Mouse (Mus musculus): ENCODE data around the gene Lyrm4. TPM values are rescaled to one million over a fixed set of nuclear protein-coding genes. Genes with fewer than 3 reads are reported as not detected.
A peak's percentile ranks its signal among the peaks of the same experiment; 100 is the strongest.

Lyrm4 gene
- polyA plus RNA-seq, 1 experiment from 2014 or later, result 16.9 TPM

- Histone ChIP-seq H3K27ac (ENCODE audit: low read depth, low read length) (no peak overlapping the region), H3K4me2 (replicated peaks; ENCODE audit: low read depth) (peak overlapping the region; percentile 99), H3K9ac (ENCODE audit: low read depth, low read length) (peak overlapping the region; percentile 34; the same call in 1 of the 2 replicates), H3K36me3 (ENCODE audit: control insufficient read depth, insufficient read depth) (no peaks in the 10 kb centered on the region), H3K27me3 (replicated peaks; ENCODE audit: control insufficient read depth, insufficient read depth, low read length) (peaks cover 30% of the 10 kb centered on the region), H3K4me1 (replicated peaks; ENCODE audit: control insufficient read depth, insufficient read depth, low read length) (no peaks in the 10 kb centered on the region), H3K9me3 (ENCODE audit: control insufficient read depth) (no peaks in the 10 kb centered on the region), H3K4me3 (ENCODE audit: low read depth, low read length) (peak overlapping the region; percentile 63)
- under 1% methylated on average over 57 of the region's 57 CpGs for WGBS
- no peak for TF ChIP-seq CTCF (IDR thresholded peaks at IDR 0.05; ENCODE audit: low read depth)
- ATAC-seq, result 0 out of 2 replicates have a peak, but pooled peaks have one; percentile 33
Measured at GRCm38 (mm10) chr13:35968719-35969430, 148.5 kb downstream of the Lyrm4 start.

- H3K36me3 ChIP-seq (ENCODE audit: control insufficient read depth, insufficient read depth), result no peaks in the 10 kb centered on the region
- H3K27ac ChIP-seq (ENCODE audit: low read depth, low read length), result no peak overlapping the region
- no peak for TF ChIP-seq CTCF (IDR thresholded peaks at IDR 0.05; ENCODE audit: low read depth)
- peak overlapping the region; percentile 63 for H3K4me3 ChIP-seq (ENCODE audit: low read depth, low read length)
- WGBS, result under 1% methylated on average over 38 of the region's 38 CpGs
- H3K9me3 ChIP-seq (ENCODE audit: control insufficient read depth), result no peaks in the 10 kb centered on the region
- H3K9ac ChIP-seq (ENCODE audit: low read depth, low read length), result peak overlapping the region; percentile 34; the same call in 1 of the 2 replicates
- peak overlapping the region; percentile 99 for H3K4me2 ChIP-seq (replicated peaks; ENCODE audit: low read depth)
- no peaks in the 10 kb centered on the region for H3K4me1 ChIP-seq (replicated peaks; ENCODE audit: control insufficient read depth, insufficient read depth, low read length)
- peak; percentile 54; the same call in 1 of the 2 replicates for ATAC-seq
- peaks cover 30% of the 10 kb centered on the region for H3K27me3 ChIP-seq (replicated peaks; ENCODE audit: control insufficient read depth, insufficient read depth, low read length)
Measured at GRCm38 (mm10) chr13:35968131-35968718, 149.1 kb downstream of the Lyrm4 start.

GRCm38 (mm10) chr13:35967690-35968089, 149.6 kb downstream of the Lyrm4 start:
- TF ChIP-seq CTCF (IDR thresholded peaks at IDR 0.05; ENCODE audit: low read depth), result no peak
- H3K9ac ChIP-seq (ENCODE audit: low read depth, low read length), result no peak overlapping the region
- H3K27ac ChIP-seq (ENCODE audit: low read depth, low read length), result no peak overlapping the region
- H3K9me3 ChIP-seq (ENCODE audit: control insufficient read depth), result no peaks in the 10 kb centered on the region
- no peaks in the 10 kb centered on the region for H3K36me3 ChIP-seq (ENCODE audit: control insufficient read depth, insufficient read depth)
- no peak for ATAC-seq
- H3K4me1 ChIP-seq (replicated peaks; ENCODE audit: control insufficient read depth, insufficient read depth, low read length), result no peaks in the 10 kb centered on the region
- peak overlapping the region; percentile 99 for H3K4me2 ChIP-seq (replicated peaks; ENCODE audit: low read depth)
- H3K27me3 ChIP-seq (replicated peaks; ENCODE audit: control insufficient read depth, insufficient read depth, low read length), result peaks cover 30% of the 10 kb centered on the region
- H3K4me3 ChIP-seq (ENCODE audit: low read depth, low read length), result peak overlapping the region; percentile 63
- WGBS, result 19% methylated on average over 15 of the region's 15 CpGs

GRCm38 (mm10) chr13:35963583-35963982, 153.7 kb downstream of the Lyrm4 start:
- Histone ChIP-seq H3K9me3 (ENCODE audit: control insufficient read depth) (no peaks in the 10 kb centered on the region), H3K27ac (ENCODE audit: low read depth, low read length) (no peak overlapping the region), H3K4me3 (ENCODE audit: low read depth, low read length) (no peak overlapping the region), H3K4me2 (replicated peaks; ENCODE audit: low read depth) (no peak overlapping the region), H3K27me3 (replicated peaks; ENCODE audit: control insufficient read depth, insufficient read depth, low read length) (peaks cover 10% of the 10 kb centered on the region; the same call in 1 of the 2 replicates), H3K9ac (ENCODE audit: low read depth, low read length) (no peak overlapping the region), H3K4me1 (replicated peaks; ENCODE audit: control insufficient read depth, insufficient read depth, low read length) (no peaks in the 10 kb centered on the region), H3K36me3 (ENCODE audit: control insufficient read depth, insufficient read depth) (no peaks in the 10 kb centered on the region)
- WGBS, result 80% methylated on average over 4 of the region's 4 CpGs
- no peak for TF ChIP-seq CTCF (IDR thresholded peaks at IDR 0.05; ENCODE audit: low read depth)
- no peak for ATAC-seq

DNA sequence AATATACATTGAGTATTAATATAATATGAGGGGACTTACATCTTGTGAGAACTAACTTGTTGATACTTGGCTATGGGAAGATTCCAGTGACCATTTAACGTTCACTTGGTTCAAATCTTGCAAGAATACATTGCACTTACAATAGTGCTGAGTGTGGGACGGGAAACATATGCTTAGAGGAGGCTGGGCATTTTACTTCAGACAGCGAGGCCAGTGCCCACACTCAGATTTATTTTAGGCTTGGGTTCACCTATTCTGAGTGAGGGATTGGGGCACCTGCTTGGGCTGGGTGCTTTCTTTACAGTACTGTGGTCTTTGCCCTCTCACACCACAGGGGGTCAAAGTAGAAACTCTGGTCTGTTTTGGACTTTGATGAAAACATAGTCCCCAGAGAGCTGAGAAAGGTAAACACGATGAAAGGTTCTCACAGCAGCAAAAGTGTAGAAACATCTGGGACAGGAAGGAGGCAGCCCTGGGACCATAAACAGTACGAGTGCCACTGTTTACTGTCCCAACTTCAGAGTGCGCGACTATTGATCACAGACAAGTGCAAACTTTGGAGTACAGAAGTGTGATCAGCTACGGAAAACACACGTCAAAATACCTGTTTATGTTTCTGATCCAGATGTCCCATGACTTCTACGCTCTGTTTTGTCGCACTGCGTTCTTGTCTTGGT, 157.8 kb downstream of the Lyrm4 start:
- Histone ChIP-seq H3K4me3 (ENCODE audit: low read depth, low read length) (no peak overlapping the region), H3K27ac (ENCODE audit: low read depth, low read length) (no peak overlapping the region), H3K9ac (ENCODE audit: low read depth, low read length) (no peak overlapping the region), H3K4me2 (replicated peaks; ENCODE audit: low read depth) (no peak overlapping the region), H3K4me1 (replicated peaks; ENCODE audit: control insufficient read depth, insufficient read depth, low read length) (no peaks in the 10 kb centered on the region), H3K27me3 (replicated peaks; ENCODE audit: control insufficient read depth, insufficient read depth, low read length) (no peaks in the 10 kb centered on the region), H3K9me3 (ENCODE audit: control insufficient read depth) (no peaks in the 10 kb centered on the region), H3K36me3 (ENCODE audit: control insufficient read depth, insufficient read depth) (no peaks in the 10 kb centered on the region)
- ATAC-seq, result no peak
- no peak for TF ChIP-seq CTCF (IDR thresholded peaks at IDR 0.05; ENCODE audit: low read depth)
- WGBS, result 67% methylated on average over 12 of the region's 12 CpGs

- no peak within 1 kb of the TSS for H3K4me2 ChIP-seq (replicated peaks; ENCODE audit: low read depth)
- TF ChIP-seq CTCF (IDR thresholded peaks at IDR 0.05; ENCODE audit: low read depth), result no peak
- no peaks in the 10 kb centered on the region for H3K9me3 ChIP-seq (ENCODE audit: control insufficient read depth)
- no peak within 1 kb of the TSS for H3K27ac ChIP-seq (ENCODE audit: low read depth, low read length)
- no peaks in the 10 kb centered on the region for H3K27me3 ChIP-seq (replicated peaks; ENCODE audit: control insufficient read depth, insufficient read depth, low read length)
- H3K9ac ChIP-seq (ENCODE audit: low read depth, low read length), result no peak within 1 kb of the TSS
- no peak for ATAC-seq
- WGBS, result 95% methylated on average over 1 of the region's 1 CpGs
- no peaks in the 10 kb centered on the region for H3K4me1 ChIP-seq (replicated peaks; ENCODE audit: control insufficient read depth, insufficient read depth, low read length)
- no peak within 1 kb of the TSS for H3K4me3 ChIP-seq (ENCODE audit: low read depth, low read length)
- no peaks in the 10 kb centered on the region for H3K36me3 ChIP-seq (ENCODE audit: control insufficient read depth, insufficient read depth)
Measured at GRCm38 (mm10) chr13:35958539-35958938, 158.8 kb downstream of the Lyrm4 start, which contains the start of gene Ppp1r3g. Ppp1r3g (plus strand) TSS chr13:35958839.
